Mouse (Mus musculus) CH12F3 (cell line): Measurements from ENCODE around the gene Ttc7b.

Source experiments
- in situ Hi-C: fragments of 300-500 bp; cut with MboI; formaldehyde crosslinking; loops from 2 replicates; pipeline ENCODE4 v1.14.3; 2020; ENCODE audit warnings: low sequenced_read_pairs

The Ttc7b gene

GRCm38 (mm10) chr12:100313209-100313608 lies 207.4 kb downstream of the Ttc7b start:
- in situ Hi-C loops: no loop called here

DNA sequence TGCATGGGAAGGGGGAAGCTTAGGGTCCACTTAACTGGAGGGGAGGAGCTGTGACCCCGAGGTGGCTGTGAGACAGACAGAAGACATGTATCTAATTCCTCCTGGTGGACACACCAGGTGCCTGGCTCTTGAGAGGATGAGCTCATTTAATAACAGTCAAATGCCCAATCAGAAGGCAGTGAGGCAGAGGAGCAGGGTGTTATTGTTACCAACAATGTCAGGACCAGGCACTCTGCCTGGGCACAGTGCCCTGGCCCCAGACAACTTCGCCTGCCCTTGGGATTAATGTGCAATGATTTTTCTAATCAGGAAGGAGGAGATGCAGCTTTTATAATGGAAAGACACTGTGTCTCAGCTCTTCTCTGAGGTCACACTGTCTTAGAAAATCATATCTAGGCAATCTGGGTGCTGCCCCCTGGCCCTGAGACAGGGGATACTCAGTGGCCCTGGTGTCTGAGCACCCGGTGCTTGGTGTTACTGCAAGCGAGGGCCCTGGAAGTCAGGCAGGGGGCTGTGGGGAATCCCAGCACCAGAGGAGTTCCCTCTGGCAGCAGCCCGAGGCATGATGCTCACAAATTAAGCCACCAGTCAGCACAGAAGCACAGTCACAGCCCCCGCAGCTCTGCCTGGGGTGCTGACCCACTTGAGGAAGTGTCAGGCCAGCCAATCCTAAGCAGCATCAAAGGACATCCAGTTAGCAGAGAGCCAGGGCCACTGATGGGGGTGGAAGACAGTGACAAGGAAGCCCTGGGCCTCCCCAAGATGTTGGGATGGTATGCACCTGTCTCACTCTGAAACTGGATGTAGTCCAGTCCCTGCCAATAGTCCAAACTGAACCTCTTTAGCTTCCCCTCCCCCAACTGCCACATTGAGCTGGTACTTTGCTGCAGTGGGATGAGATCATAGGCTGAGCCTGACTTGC lies 209.9 kb downstream of the Ttc7b start:
- in situ Hi-C loops: no loop called here

DNA sequence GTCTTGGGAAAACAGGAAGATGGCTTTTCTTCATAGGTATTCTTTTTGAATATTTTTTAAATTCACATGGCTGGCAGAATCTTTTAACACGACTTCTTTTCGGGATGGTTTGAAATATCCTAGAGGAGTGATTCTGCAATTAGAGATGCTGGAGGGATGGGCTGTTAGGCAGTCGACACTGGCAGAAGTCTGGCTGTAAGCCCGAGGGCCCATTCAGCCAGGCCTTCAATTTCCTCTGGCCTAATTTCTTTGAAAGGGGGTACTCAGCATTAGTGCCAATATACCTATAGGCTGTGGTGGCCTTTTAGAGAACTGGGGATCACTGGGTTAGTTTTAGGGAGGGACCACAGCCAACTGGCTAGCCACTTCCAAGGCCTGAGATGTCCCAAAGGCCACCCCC lies 211.4 kb downstream of the Ttc7b start:
- in situ Hi-C loops: no loop called here

GRCm38 (mm10) chr12:100307501-100308260 lies 212.9 kb downstream of the Ttc7b start:
- in situ Hi-C loops: no loop called here

- in situ Hi-C loops: no loop called here
Measured at GRCm38 (mm10) chr12:100306336-100306735, 214.3 kb downstream of the Ttc7b start.

DNA sequence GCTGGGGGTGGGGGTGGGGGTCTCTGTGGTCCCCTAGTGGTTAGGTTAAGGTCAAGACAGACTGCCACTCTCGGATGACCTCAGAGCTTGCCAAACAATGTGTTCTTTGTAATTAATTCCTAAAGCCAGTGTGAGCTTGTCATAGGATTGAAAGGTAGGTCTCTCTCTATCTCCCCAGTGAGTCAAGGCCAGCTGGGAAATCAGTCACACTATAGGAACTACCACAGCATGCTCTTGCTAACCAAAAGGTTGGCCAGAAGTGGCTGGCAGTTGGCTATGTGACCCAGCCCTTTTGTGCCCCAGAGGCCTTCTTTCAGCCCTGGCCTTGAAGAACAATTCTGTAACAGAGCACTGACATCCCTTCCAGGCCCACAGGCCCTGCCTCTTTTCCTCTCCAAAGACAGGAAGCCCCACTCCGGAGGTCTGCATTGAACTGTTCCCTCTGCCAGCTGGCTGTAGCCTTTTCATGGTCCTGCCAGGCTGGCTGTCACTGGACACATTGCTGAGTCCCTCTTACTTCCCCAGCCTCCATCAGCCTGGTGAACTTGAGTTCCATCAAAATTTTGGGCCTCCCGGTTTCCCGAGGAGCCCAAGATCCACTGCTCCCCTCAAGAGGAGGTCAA lies 215.5 kb downstream of the Ttc7b start:
- in situ Hi-C loops: no loop called here

DNA sequence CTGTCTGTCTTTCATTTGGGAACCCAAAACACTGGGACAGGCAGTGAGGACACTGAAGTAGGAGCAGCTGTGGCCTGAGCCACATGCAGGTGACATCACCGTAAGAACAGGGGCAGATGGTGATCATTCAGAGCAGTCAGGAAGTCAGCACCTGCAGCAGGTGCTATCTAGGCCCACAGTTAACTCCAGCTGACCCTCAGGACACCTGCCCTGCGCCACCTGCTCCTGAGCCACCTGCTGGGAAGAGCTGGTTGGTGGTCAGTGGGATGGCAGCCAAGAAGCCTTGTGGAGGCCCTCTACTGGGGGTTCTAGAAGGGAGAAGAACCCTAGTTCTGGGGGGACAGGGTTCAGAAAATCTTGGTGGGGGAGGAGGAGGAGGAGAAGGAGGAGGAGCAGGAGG lies 216.3 kb downstream of the Ttc7b start:
- in situ Hi-C loops: no loop called here

GRCm38 (mm10) chr12:100303141-100303540 lies 217.5 kb downstream of the Ttc7b start:
- in situ Hi-C loops: no loop called here

DNA sequence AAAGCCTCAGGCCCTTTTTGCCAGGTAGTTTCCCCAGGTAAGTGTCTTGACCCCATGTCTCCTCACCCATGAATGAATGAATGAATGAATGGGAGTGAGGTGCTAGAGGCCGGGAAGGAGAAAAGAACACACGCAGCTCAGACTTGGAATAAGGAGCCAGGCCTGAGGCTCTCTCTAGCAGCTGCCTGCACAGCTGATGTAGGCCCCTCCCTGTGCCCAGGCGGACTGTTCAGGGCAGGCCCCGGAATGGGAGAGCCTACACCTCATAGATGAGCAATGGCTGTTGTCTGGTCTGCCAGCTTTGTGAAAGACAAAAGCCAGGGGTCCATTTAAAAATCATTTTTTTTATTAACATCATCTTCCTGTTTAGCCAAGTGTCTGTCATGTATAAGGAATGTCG lies 220.2 kb downstream of the Ttc7b start:
- in situ Hi-C loops: no loop called here

DNA sequence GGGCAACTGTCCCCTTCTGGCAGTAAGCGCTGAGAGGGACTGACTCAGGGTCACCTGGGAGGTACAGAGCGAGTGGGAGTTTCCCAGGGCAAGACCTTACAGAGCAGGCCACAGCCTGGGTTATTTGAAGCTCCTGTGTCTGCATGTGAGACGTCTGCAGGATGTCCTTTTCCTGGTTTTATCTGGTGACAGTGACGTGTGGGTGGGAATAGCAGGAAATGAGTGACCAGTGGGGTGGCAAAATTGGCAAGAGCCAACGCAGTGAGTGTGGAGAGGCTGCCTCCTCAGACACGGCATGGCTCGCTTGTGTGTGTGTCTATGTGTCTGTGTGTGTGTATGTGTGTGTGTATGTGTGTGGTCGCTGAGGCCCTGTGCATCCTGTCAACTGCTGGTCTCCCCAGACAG lies 221.3 kb downstream of the Ttc7b start:
- in situ Hi-C loops: no loop called here

DNA sequence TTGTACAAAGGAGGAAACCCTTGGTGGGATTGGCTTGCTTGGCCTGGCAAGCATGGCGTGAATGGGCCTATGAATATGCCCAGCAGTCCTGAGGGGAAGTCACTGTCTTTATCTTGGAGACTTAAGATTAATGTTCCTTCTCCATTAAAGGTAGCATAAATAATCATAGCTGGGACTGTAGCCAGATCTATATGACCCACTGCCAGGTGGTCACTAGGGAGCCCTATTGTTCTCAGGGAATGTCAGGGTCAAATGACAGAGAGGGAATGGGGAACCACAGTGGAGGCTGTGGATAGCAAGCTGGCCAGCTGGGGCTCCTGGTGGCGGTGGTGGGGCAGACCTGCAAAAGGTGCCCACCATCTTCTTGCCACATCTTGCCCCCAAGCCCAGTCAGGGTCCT lies 221.8 kb downstream of the Ttc7b start:
- in situ Hi-C loops: no loop called here

DNA sequence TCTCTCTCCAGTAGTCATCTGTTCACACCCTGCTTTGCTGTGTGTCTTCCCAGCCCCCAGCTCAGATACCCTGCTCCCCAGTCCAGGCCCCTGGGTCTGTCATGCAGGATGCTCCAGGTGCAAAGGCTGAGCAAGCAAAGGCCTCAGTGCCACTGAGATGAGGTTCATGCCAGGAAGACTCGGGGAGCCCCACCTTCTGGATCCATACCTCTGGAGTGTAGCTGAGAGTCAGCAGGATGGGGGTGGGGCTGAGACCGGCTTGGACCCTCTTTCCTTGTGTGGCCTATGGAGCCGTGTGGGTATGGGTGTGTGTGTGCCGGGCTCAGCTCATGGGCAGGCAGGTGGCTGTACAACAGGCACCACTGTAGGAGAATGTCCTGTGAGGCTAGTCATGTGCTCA lies 222.7 kb downstream of the Ttc7b start:
- in situ Hi-C loops: no loop called here

- in situ Hi-C loops: no loop called here
Measured at GRCm38 (mm10) chr12:100294457-100294856, 226.2 kb downstream of the Ttc7b start.

DNA sequence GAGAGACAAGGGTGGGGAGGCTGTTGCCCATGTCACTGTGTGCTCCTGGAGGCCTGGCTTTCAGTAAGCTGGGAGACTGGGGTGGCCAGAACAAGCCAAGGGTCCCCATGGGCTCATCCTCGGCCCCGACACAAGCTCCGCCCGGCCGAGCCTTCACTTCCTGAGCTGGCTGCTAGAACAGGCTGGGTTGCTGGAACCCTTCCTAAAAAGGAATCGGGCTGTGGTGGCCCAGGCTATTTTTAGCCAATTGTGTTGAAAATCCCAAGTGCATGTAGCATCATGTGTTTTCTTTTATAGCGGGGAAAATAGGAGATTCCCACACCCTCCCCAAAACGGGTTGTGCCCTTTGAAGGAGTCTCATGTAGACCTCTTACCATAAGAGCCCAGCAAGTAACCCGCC lies 226.7 kb downstream of the Ttc7b start:
- in situ Hi-C loops: no loop called here

GRCm38 (mm10) chr12:100290711-100291685 lies 229.6 kb downstream of the Ttc7b start:
- in situ Hi-C loops: no loop called here

- in situ Hi-C loops: no loop called here
Measured at GRCm38 (mm10) chr12:100290178-100290531, 230.5 kb downstream of the Ttc7b start.

GRCm38 (mm10) chr12:100289267-100290177 lies 231.1 kb downstream of the Ttc7b start:
- in situ Hi-C loops: no loop called here

DNA sequence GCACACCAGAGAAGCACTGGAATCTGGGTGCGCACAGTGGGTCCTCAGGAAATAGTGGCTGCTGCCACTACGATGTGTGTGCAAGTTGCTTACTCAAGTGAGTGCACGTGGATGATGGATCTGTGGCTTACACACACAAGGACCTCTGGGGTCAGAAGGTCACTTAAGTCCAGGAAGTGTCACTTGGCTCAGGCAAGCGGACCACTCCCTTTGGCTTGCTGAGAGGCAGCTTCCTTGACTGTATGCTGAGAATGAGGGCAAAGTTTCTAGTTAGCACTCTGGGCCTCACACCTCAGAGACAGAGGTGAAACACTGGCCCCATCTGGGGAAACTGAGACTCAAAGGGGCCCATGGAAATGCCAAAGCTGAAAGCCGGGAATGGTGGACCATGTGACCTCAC lies 232.6 kb downstream of the Ttc7b start:
- in situ Hi-C loops: no loop called here

GRCm38 (mm10) chr12:100287565-100287964 lies 233.1 kb downstream of the Ttc7b start:
- in situ Hi-C loops: no loop called here
